23 mouse cellular contexts compared by ENCODE assay signal in genomic region chr6:90232681-90233080, GRCm38 (mm10). TPM values are rescaled to one million over a fixed set of nuclear protein-coding genes. Genes with fewer than 3 reads are reported as not detected.
"Had no signal": no experiment of that assay in that cellular context is flagged by ENCODE, and none has a peak within 500 bp of the region (broad histone marks: within the 10 kb centered on the region; RNA-seq: fewer than 3 reads in every experiment).

No protein-coding gene starts in this region.

- DNase-seq: kidney, adult 2 months; kidney, postnatal 14 days; layer of hippocampus, adult 9-11 months; layer of hippocampus, postnatal 36 days; lung, adult 18-20 months; midbrain, embryonic 14.5 days; right cerebral cortex, postnatal 4 days; thymus, adult 2 months; thymus, postnatal 25 days had no signal

- H3K4me3 ChIP-seq: kidney, embryonic 15.5 days; limb, embryonic 15.5 days; myocyte; neural tube, embryonic 15.5 days had no signal

- H3K27me3 ChIP-seq: kidney, embryonic 15.5 days; limb, embryonic 15.5 days; neural tube, embryonic 15.5 days had no signal

- H3K36me3 ChIP-seq: kidney, embryonic 15.5 days; limb, embryonic 15.5 days; neural tube, embryonic 15.5 days had no signal

- H3K9ac ChIP-seq: kidney, embryonic 15.5 days; limb, embryonic 15.5 days; liver, embryonic 14.5 days; neural tube, embryonic 15.5 days had no signal

- H3K4me1 ChIP-seq: kidney, embryonic 15.5 days; limb, embryonic 15.5 days; neural tube, embryonic 15.5 days had no signal

- H3K4me2 ChIP-seq: kidney, embryonic 15.5 days; limb, embryonic 15.5 days; neural tube, embryonic 15.5 days had no signal

- H3K9me3 ChIP-seq: limb, embryonic 15.5 days; neural tube, embryonic 15.5 days had no signal

- H3K27ac ChIP-seq: kidney, embryonic 15.5 days; limb, embryonic 15.5 days; liver, embryonic 14.5 days; neural tube, embryonic 15.5 days had no signal

RNA-seq across cellular contexts. Expression of gene Vmn1r53, which starts 8.4 kb away (rescaled TPM):
- total RNA-seq: layer of hippocampus, postnatal 36 days; left cerebral cortex, adult 8-10 months; left cerebral cortex, postnatal 25 days; megakaryocyte-erythroid progenitor cell, adult 5-6 weeks had no signal
- polyA plus RNA-seq: kidney, embryonic 15.5 days; limb, embryonic 11.5 days; limb, embryonic 15.5 days; liver, embryonic 14.5 days; midbrain, embryonic 14.5 days; myocyte; neural tube, embryonic 11.5 days; neural tube, embryonic 15.5 days; spleen, adult 2 months; stomach, embryonic 16.5 days; thymus, adult 2 months; urinary bladder, adult 2 months had no signal

RNA-seq across cellular contexts. Expression of gene Vmn1r54, which starts 13.4 kb away (rescaled TPM):
- total RNA-seq: layer of hippocampus, postnatal 36 days; left cerebral cortex, adult 8-10 months; left cerebral cortex, postnatal 25 days; megakaryocyte-erythroid progenitor cell, adult 5-6 weeks had no signal
- polyA plus RNA-seq: kidney, adult 2 months; kidney, embryonic 15.5 days; limb, embryonic 11.5 days; limb, embryonic 15.5 days; liver, embryonic 14.5 days; lung, embryonic 16.5 days; midbrain, embryonic 14.5 days; myocyte; neural tube, embryonic 11.5 days; neural tube, embryonic 15.5 days; spleen, adult 2 months; stomach, embryonic 16.5 days; thymus, adult 2 months; urinary bladder, adult 2 months had no signal

RNA-seq across cellular contexts. Expression of gene V1ra8, which starts 30.1 kb away (rescaled TPM):
- total RNA-seq: layer of hippocampus, postnatal 36 days; left cerebral cortex, adult 8-10 months; left cerebral cortex, postnatal 25 days; megakaryocyte-erythroid progenitor cell, adult 5-6 weeks had no signal
- polyA plus RNA-seq: kidney, adult 2 months; kidney, embryonic 15.5 days; limb, embryonic 11.5 days; limb, embryonic 15.5 days; liver, embryonic 14.5 days; lung, embryonic 16.5 days; midbrain, embryonic 14.5 days; myocyte; neural tube, embryonic 11.5 days; neural tube, embryonic 15.5 days; spleen, adult 2 months; stomach, embryonic 16.5 days; thymus, adult 2 months; urinary bladder, adult 2 months had no signal

RNA-seq across cellular contexts. Expression of gene Vmn1r52, which starts 58.1 kb away (rescaled TPM):
- total RNA-seq: layer of hippocampus, postnatal 36 days; left cerebral cortex, adult 8-10 months; left cerebral cortex, postnatal 25 days; megakaryocyte-erythroid progenitor cell, adult 5-6 weeks had no signal
- polyA plus RNA-seq: kidney, adult 2 months; kidney, embryonic 15.5 days; limb, embryonic 11.5 days; limb, embryonic 15.5 days; liver, embryonic 14.5 days; lung, embryonic 16.5 days; midbrain, embryonic 14.5 days; myocyte; neural tube, embryonic 11.5 days; spleen, adult 2 months; stomach, embryonic 16.5 days; thymus, adult 2 months; urinary bladder, adult 2 months had no signal
